Mouse (Mus musculus): ENCODE results near the gene Scyl2.

Scyl2 gene

GRCm38 (mm10) chr10:89681706-89682105 lies 4.4 kb downstream of the Scyl2 start:
- in situ Hi-C loops (cut with MboI; ENCODE audit: unreplicated experiment in 2 of 2) = no loop called here

GRCm38 (mm10) chr10:89680517-89680916 lies 5.6 kb downstream of the Scyl2 start:
- in situ Hi-C loops (cut with MboI; ENCODE audit: unreplicated experiment in 2 of 2) = no loop called here

GRCm38 (mm10) chr10:89679448-89679847 lies 6.6 kb downstream of the Scyl2 start:
- in situ Hi-C loops (cut with MboI; ENCODE audit: unreplicated experiment in 2 of 2) = no loop called here

GRCm38 (mm10) chr10:89678054-89678453 lies 8.0 kb downstream of the Scyl2 start:
- in situ Hi-C loops (cut with MboI; ENCODE audit: unreplicated experiment in 2 of 2) = no loop called here

- in situ Hi-C loops (cut with MboI; ENCODE audit: unreplicated experiment in 2 of 2) = no loop called here
These were observed 9.5 kb downstream of the Scyl2 start for GRCm38 (mm10) chr10:89676609-89677008.

- in situ Hi-C loops (cut with MboI; ENCODE audit: unreplicated experiment in 2 of 2) = loop anchor here in 1 of 2 experiments (25.0 kb wide), 1 partner anchor 858 kb away; no protein-coding TSS in a partner anchor
These were observed 15.7 kb downstream of the Scyl2 start for GRCm38 (mm10) chr10:89670371-89670770.

- in situ Hi-C loops (cut with MboI; ENCODE audit: unreplicated experiment in 2 of 2) = loop anchor here in 1 of 2 experiments (25.0 kb wide), 1 partner anchor 855 kb away; no protein-coding TSS in a partner anchor
These were observed 18.5 kb downstream of the Scyl2 start for GRCm38 (mm10) chr10:89667571-89667970.

GRCm38 (mm10) chr10:89665679-89666078 lies 20.4 kb downstream of the Scyl2 start:
- in situ Hi-C loops (cut with MboI; ENCODE audit: unreplicated experiment in 2 of 2) = loop anchor here in 1 of 2 experiments (25.0 kb wide), 1 partner anchor 853 kb away; no protein-coding TSS in a partner anchor

GRCm38 (mm10) chr10:89664977-89665645 lies 21.0 kb downstream of the Scyl2 start:
- in situ Hi-C loops (cut with MboI; ENCODE audit: unreplicated experiment in 2 of 2) = loop anchor here in 1 of 2 experiments (25.0 kb wide), 1 partner anchor 853 kb away; no protein-coding TSS in a partner anchor

GRCm38 (mm10) chr10:89656366-89656765 lies 29.7 kb downstream of the Scyl2 start:
- in situ Hi-C loops (cut with MboI; ENCODE audit: unreplicated experiment in 2 of 2) = loop anchor here in 1 of 2 experiments (25.0 kb wide), 1 partner anchor 844 kb away; no protein-coding TSS in a partner anchor

GRCm38 (mm10) chr10:89652912-89653311 lies 33.2 kb downstream of the Scyl2 start:
- in situ Hi-C loops (cut with MboI; ENCODE audit: unreplicated experiment in 2 of 2) = loop anchor here in 1 of 2 experiments (25.0 kb wide), 1 partner anchor 841 kb away; no protein-coding TSS in a partner anchor

GRCm38 (mm10) chr10:89651691-89652090 lies 34.4 kb downstream of the Scyl2 start:
- in situ Hi-C loops (cut with MboI; ENCODE audit: unreplicated experiment in 2 of 2) = loop anchor here in 1 of 2 experiments (25.0 kb wide), 1 partner anchor 839 kb away; no protein-coding TSS in a partner anchor

GRCm38 (mm10) chr10:89646918-89647317 lies 39.2 kb downstream of the Scyl2 start:
- in situ Hi-C loops (cut with MboI; ENCODE audit: unreplicated experiment in 2 of 2) = loop anchor here (10.0 to 25.0 kb wide), 5 partner anchors 168 to 1260 kb away; partner anchors contain the start of genes Dram1 (in 1 of the 2), Gnptab (in 1 of the 2) and Utp20 (in 1 of the 2)

- in situ Hi-C loops (cut with MboI; ENCODE audit: unreplicated experiment in 2 of 2) = loop anchor here (25.0 kb wide), 4 partner anchors 800 to 1250 kb away; partner anchors contain the start of genes Dram1 (in 1 of the 2), Gnptab (in 1 of the 2) and Utp20 (in 1 of the 2)
These were observed 49.1 kb downstream of the Scyl2 start for GRCm38 (mm10) chr10:89637001-89637400.

GRCm38 (mm10) chr10:89635018-89635417 lies 51.1 kb downstream of the Scyl2 start:
- in situ Hi-C loops (cut with MboI; ENCODE audit: unreplicated experiment in 2 of 2) = loop anchor here (25.0 kb wide), 4 partner anchors 798 to 1248 kb away; partner anchors contain the start of genes Dram1 (in 1 of the 2), Gnptab (in 1 of the 2) and Utp20 (in 1 of the 2)

GRCm38 (mm10) chr10:89633736-89634426 lies 52.2 kb downstream of the Scyl2 start:
- in situ Hi-C loops (cut with MboI; ENCODE audit: unreplicated experiment in 2 of 2) = loop anchor here (5.0 to 25.0 kb wide), 5 partner anchors 427 to 1247 kb away; partner anchors contain the start of genes Dram1 (in 1 of the 2), Gnptab (in 1 of the 2) and Utp20 (in 1 of the 2)

- in situ Hi-C loops (cut with MboI; ENCODE audit: unreplicated experiment in 2 of 2) = loop anchor here (5.0 to 25.0 kb wide), 5 partner anchors 426 to 1246 kb away; partner anchors contain the start of genes Dram1 (in 1 of the 2), Gnptab (in 1 of the 2) and Utp20 (in 1 of the 2)
These were observed 53.0 kb downstream of the Scyl2 start for GRCm38 (mm10) chr10:89633121-89633520.

GRCm38 (mm10) chr10:89631831-89632230 lies 54.3 kb downstream of the Scyl2 start:
- in situ Hi-C loops (cut with MboI; ENCODE audit: unreplicated experiment in 2 of 2) = loop anchor here (5.0 to 25.0 kb wide), 5 partner anchors 425 to 1245 kb away; partner anchors contain the start of genes Dram1 (in 1 of the 2), Gnptab (in 1 of the 2) and Utp20 (in 1 of the 2)

GRCm38 (mm10) chr10:89630564-89630963 lies 55.5 kb downstream of the Scyl2 start:
- in situ Hi-C loops (cut with MboI; ENCODE audit: unreplicated experiment in 2 of 2) = loop anchor here (5.0 to 25.0 kb wide), 5 partner anchors 423 to 1243 kb away; partner anchors contain the start of genes Dram1 (in 1 of the 2), Gnptab (in 1 of the 2) and Utp20 (in 1 of the 2)

GRCm38 (mm10) chr10:89630052-89630451 lies 56.0 kb downstream of the Scyl2 start:
- in situ Hi-C loops (cut with MboI; ENCODE audit: unreplicated experiment in 2 of 2) = loop anchor here (5.0 to 25.0 kb wide), 5 partner anchors 423 to 1243 kb away; partner anchors contain the start of genes Dram1 (in 1 of the 2), Gnptab (in 1 of the 2) and Utp20 (in 1 of the 2)
